Mouse (Mus musculus) CD4-positive, CD25-positive, alpha-beta regulatory T cell, adult 2 months (primary cell): ENCODE data around the gene Thsd7a.

Experiments used
- DNase-seq: peaks from one replicate; pipeline ENCODE4 v3.0.0-alpha.2; 2012; ENCODE audit warnings: low read depth, low spot score

Thsd7a gene

GRCm38 (mm10) chr6:12503867-12504266 lies 245.3 kb downstream of the Thsd7a start:
- no peak for DNase-seq

GRCm38 (mm10) chr6:12500888-12501287 lies 248.3 kb downstream of the Thsd7a start:
- DNase-seq: no peak

- no peak for DNase-seq
Measured at GRCm38 (mm10) chr6:12499866-12500265, 249.3 kb downstream of the Thsd7a start.

- no peak for DNase-seq
Measured at GRCm38 (mm10) chr6:12493571-12493970, 255.6 kb downstream of the Thsd7a start.

GRCm38 (mm10) chr6:12488882-12489281 lies 260.3 kb downstream of the Thsd7a start:
- no peak for DNase-seq

GRCm38 (mm10) chr6:12481527-12482163 lies 267.6 kb downstream of the Thsd7a start:
- no peak for DNase-seq

- DNase-seq: no peak
Measured at GRCm38 (mm10) chr6:12478359-12478758, 270.9 kb downstream of the Thsd7a start.

- DNase-seq: no peak
Measured at GRCm38 (mm10) chr6:12470935-12471334, 278.3 kb downstream of the Thsd7a start.

GRCm38 (mm10) chr6:12467339-12468124 lies 281.7 kb downstream of the Thsd7a start:
- DNase-seq: no peak

GRCm38 (mm10) chr6:12458841-12459240 lies 290.4 kb downstream of the Thsd7a start:
- no peak for DNase-seq

GRCm38 (mm10) chr6:12457451-12457850 lies 291.8 kb downstream of the Thsd7a start:
- DNase-seq: no peak

- no peak for DNase-seq
Measured at GRCm38 (mm10) chr6:12454876-12455485, 294.2 kb downstream of the Thsd7a start.

- DNase-seq: no peak
Measured at GRCm38 (mm10) chr6:12454132-12454531, 295.1 kb downstream of the Thsd7a start.

GRCm38 (mm10) chr6:12448851-12449250 lies 300.4 kb downstream of the Thsd7a start:
- DNase-seq: no peak

GRCm38 (mm10) chr6:12445486-12445885 lies 303.7 kb downstream of the Thsd7a start:
- DNase-seq: no peak

GRCm38 (mm10) chr6:12439561-12439960 lies 309.6 kb downstream of the Thsd7a start:
- DNase-seq: no peak

- DNase-seq: no peak
Measured at GRCm38 (mm10) chr6:12419070-12419469, 330.1 kb downstream of the Thsd7a start.

- no peak for DNase-seq
Measured at GRCm38 (mm10) chr6:12416976-12417375, 332.2 kb downstream of the Thsd7a start.

- no peak for DNase-seq
Measured at GRCm38 (mm10) chr6:12404441-12404840, 344.8 kb downstream of the Thsd7a start.

GRCm38 (mm10) chr6:12402996-12403395 lies 346.2 kb downstream of the Thsd7a start:
- no peak for DNase-seq

- DNase-seq: no peak
Measured at GRCm38 (mm10) chr6:12397776-12398522, 351.3 kb downstream of the Thsd7a start.
